Mouse (Mus musculus) stomach, embryonic 15.5 days (tissue): ENCODE measurements around the gene Reln. TPM values are rescaled to one million over a fixed set of nuclear protein-coding genes. Genes with fewer than 3 reads are reported as not detected.

Experiments
- ATAC-seq: fragments of 200-750 bp; cut with Nextera tagmentation; 2 replicates; pipeline ENCODE4 v1.8.0; 2017; ENCODE audit warnings: low read depth, moderate number of reproducible peaks, moderate TSS enrichment; ENCODE audit not compliant: insufficient read depth, low FRiP score
- H3K27ac ChIP-seq: fragments of 300-500 bp; sonication (generic); 2 replicates; pipeline ENCODE4 v1.5.1; 2015; ENCODE audit warnings: mild to moderate bottlenecking, inconsistent platforms
- H3K27me3 ChIP-seq: fragments of 300-500 bp; sonication (generic); replicated peaks from 2 replicates; pipeline ENCODE4 v1.6.1; 2015; ENCODE audit warnings: inconsistent platforms
- H3K36me3 ChIP-seq: fragments of 300-500 bp; sonication (generic); 2 replicates; pipeline ENCODE4 v1.6.1; 2015; ENCODE audit warnings: inconsistent platforms
- H3K4me1 ChIP-seq: fragments of 300-500 bp; sonication (generic); 2 replicates; pipeline ENCODE4 v1.6.1; 2015; ENCODE audit warnings: inconsistent platforms
- H3K4me2 ChIP-seq: fragments of 300-500 bp; sonication (generic); 2 replicates; pipeline ENCODE4 v1.6.1; 2015; ENCODE audit warnings: mild to moderate bottlenecking, inconsistent platforms
- H3K4me3 ChIP-seq: fragments of 300-500 bp; sonication (generic); replicated peaks from 2 replicates; pipeline ENCODE4 v1.5.1; 2015; ENCODE audit warnings: inconsistent platforms
- H3K9ac ChIP-seq: fragments of 300-500 bp; sonication (generic); 2 replicates; pipeline ENCODE4 v1.6.1; 2015; ENCODE audit warnings: inconsistent platforms
- H3K9me3 ChIP-seq: fragments of 300-500 bp; sonication (generic); 2 replicates; pipeline ENCODE4 v1.6.1; 2016; ENCODE audit warnings: inconsistent platforms
- WGBS: fragments of 180-500 bp; shearing (Covaris S2); methylation state at CpG from one replicate; pipeline ENCODE4 v1.1.7; 2015; 5-methylcytosine and 5-hydroxymethylcytosine counted together
- polyA plus RNA-seq: library from polyadenylated mRNA; unstranded; fragments of >200 nt; fragmentation: Nextera tagmentation; extraction: Ambion mirVana; gene quantifications from 2 replicates; pipeline ENCODE4 v1.2.1, GENCODE M21; 2015

Gene Reln
- polyA plus RNA-seq, 1 experiment from 2014 or later: 5.3 TPM

- 58% methylated on average over 6 of the region's 6 CpGs for WGBS
- no peaks in the 10 kb centered on the region for H3K36me3 ChIP-seq
- H3K27ac ChIP-seq: no peak overlapping the region
- H3K27me3 ChIP-seq: no peaks in the 10 kb centered on the region
- H3K9me3 ChIP-seq: no peaks in the 10 kb centered on the region
- H3K4me1 ChIP-seq: no peaks in the 10 kb centered on the region
- H3K4me3 ChIP-seq: no peak overlapping the region
- ATAC-seq: no peak
- no peak overlapping the region for H3K4me2 ChIP-seq
- no peak overlapping the region for H3K9ac ChIP-seq
Observed at GRCm38 (mm10) chr5:21900891-21901290, 443.6 kb downstream of the Reln start.

- Histone ChIP-seq H3K4me1 (no peaks in the 10 kb centered on the region), H3K4me3 (no peak overlapping the region), H3K27me3 (no peaks in the 10 kb centered on the region), H3K27ac (no peak overlapping the region), H3K4me2 (no peak overlapping the region), H3K9me3 (no peaks in the 10 kb centered on the region), H3K36me3 (no peaks in the 10 kb centered on the region), H3K9ac (no peak overlapping the region)
- 84% methylated on average over 6 of the region's 6 CpGs for WGBS
- no peak for ATAC-seq
Observed at GRCm38 (mm10) chr5:21898875-21899274, 445.6 kb downstream of the Reln start.

- no peak overlapping the region for H3K27ac ChIP-seq
- 60% methylated on average over 14 of the region's 14 CpGs for WGBS
- H3K4me2 ChIP-seq: no peak overlapping the region
- no peak overlapping the region for H3K9ac ChIP-seq
- H3K4me1 ChIP-seq: no peaks in the 10 kb centered on the region
- no peak for ATAC-seq
- no peaks in the 10 kb centered on the region for H3K36me3 ChIP-seq
- no peaks in the 10 kb centered on the region for H3K9me3 ChIP-seq
- H3K27me3 ChIP-seq: no peaks in the 10 kb centered on the region
- H3K4me3 ChIP-seq: no peak overlapping the region
Observed at GRCm38 (mm10) chr5:21896586-21896985, 447.9 kb downstream of the Reln start.

- Histone ChIP-seq H3K9me3 (no peaks in the 10 kb centered on the region), H3K9ac (no peak overlapping the region), H3K36me3 (no peaks in the 10 kb centered on the region), H3K27ac (no peak overlapping the region), H3K4me3 (no peak overlapping the region), H3K27me3 (no peaks in the 10 kb centered on the region), H3K4me2 (no peak overlapping the region), H3K4me1 (no peaks in the 10 kb centered on the region)
- no peak for ATAC-seq
- 79% methylated on average over 3 of the region's 3 CpGs for WGBS
Observed at GRCm38 (mm10) chr5:21894168-21894567, 450.3 kb downstream of the Reln start.

- no peak overlapping the region for H3K4me2 ChIP-seq
- H3K9ac ChIP-seq: no peak overlapping the region
- H3K27me3 ChIP-seq: no peaks in the 10 kb centered on the region
- H3K9me3 ChIP-seq: no peaks in the 10 kb centered on the region
- H3K4me1 ChIP-seq: no peaks in the 10 kb centered on the region; the same call in 1 of the 2 replicates
- no peak overlapping the region for H3K4me3 ChIP-seq
- ATAC-seq: no peak
- H3K36me3 ChIP-seq: no peaks in the 10 kb centered on the region
- WGBS: 65% methylated on average over 8 of the region's 8 CpGs
- H3K27ac ChIP-seq: no peak overlapping the region
Observed at GRCm38 (mm10) chr5:21866750-21867149, 477.8 kb downstream of the Reln start.

- H3K4me3 ChIP-seq: no peak overlapping the region
- H3K4me1 ChIP-seq: no peaks in the 10 kb centered on the region; the same call in 1 of the 2 replicates
- H3K36me3 ChIP-seq: no peaks in the 10 kb centered on the region
- no peak overlapping the region for H3K27ac ChIP-seq
- no peak overlapping the region for H3K9ac ChIP-seq
- WGBS: 11% methylated on average over 6 of the region's 6 CpGs
- no peak for ATAC-seq
- H3K4me2 ChIP-seq: peak overlapping the region; percentile 53; the same call in 1 of the 2 replicates
- no peaks in the 10 kb centered on the region for H3K9me3 ChIP-seq
- no peaks in the 10 kb centered on the region for H3K27me3 ChIP-seq
Observed at GRCm38 (mm10) chr5:21866311-21866712, 478.2 kb downstream of the Reln start.

- peak within 1 kb of the TSS; percentile 21; the same call in 1 of the 2 replicates for H3K4me3 ChIP-seq
- H3K36me3 ChIP-seq: no peaks in the 10 kb centered on the region
- 3% methylated on average over 29 of the region's 29 CpGs for WGBS
- peak within 1 kb of the TSS; percentile 53 for H3K4me2 ChIP-seq
- no peaks in the 10 kb centered on the region for H3K27me3 ChIP-seq
- no peak within 1 kb of the TSS for H3K9ac ChIP-seq
- H3K4me1 ChIP-seq: no peaks in the 10 kb centered on the region; the same call in 1 of the 2 replicates
- ATAC-seq: no peak
- no peaks in the 10 kb centered on the region for H3K9me3 ChIP-seq
- no peak within 1 kb of the TSS for H3K27ac ChIP-seq
Observed at GRCm38 (mm10) chr5:21865346-21866107, 479.0 kb downstream of the Reln start, which contains the start of gene Slc26a5. TSS of gene Slc26a5 (minus strand) at chr5:21865604.

GRCm38 (mm10) chr5:21858653-21859052 is 485.8 kb downstream of the Reln start:
- Histone ChIP-seq H3K9ac (no peak overlapping the region), H3K27me3 (no peaks in the 10 kb centered on the region), H3K4me1 (no peaks in the 10 kb centered on the region), H3K9me3 (no peaks in the 10 kb centered on the region), H3K27ac (no peak overlapping the region), H3K36me3 (no peaks in the 10 kb centered on the region), H3K4me3 (no peak overlapping the region), H3K4me2 (no peak overlapping the region)
- ATAC-seq: no peak
- 80% methylated on average over 7 of the region's 7 CpGs for WGBS

- H3K9ac ChIP-seq: no peak overlapping the region
- 33% methylated on average over 10 of the region's 10 CpGs for WGBS
- no peaks in the 10 kb centered on the region for H3K4me1 ChIP-seq
- no peaks in the 10 kb centered on the region for H3K9me3 ChIP-seq
- no peak overlapping the region for H3K4me3 ChIP-seq
- no peak for ATAC-seq
- no peaks in the 10 kb centered on the region for H3K27me3 ChIP-seq
- H3K4me2 ChIP-seq: no peak overlapping the region
- H3K36me3 ChIP-seq: no peaks in the 10 kb centered on the region
- no peak overlapping the region for H3K27ac ChIP-seq
Observed at GRCm38 (mm10) chr5:21851679-21852340, 492.7 kb downstream of the Reln start.

GRCm38 (mm10) chr5:21847438-21847837 is 497.1 kb downstream of the Reln start:
- no peak overlapping the region for H3K27ac ChIP-seq
- no peak for ATAC-seq
- H3K9me3 ChIP-seq: no peaks in the 10 kb centered on the region
- 64% methylated on average over 6 of the region's 6 CpGs for WGBS
- H3K4me1 ChIP-seq: no peaks in the 10 kb centered on the region
- no peaks in the 10 kb centered on the region for H3K36me3 ChIP-seq
- H3K9ac ChIP-seq: no peak overlapping the region
- H3K27me3 ChIP-seq: no peaks in the 10 kb centered on the region
- H3K4me2 ChIP-seq: no peak overlapping the region
- H3K4me3 ChIP-seq: no peak overlapping the region

- H3K4me1 ChIP-seq: no peaks in the 10 kb centered on the region
- no peaks in the 10 kb centered on the region for H3K9me3 ChIP-seq
- H3K36me3 ChIP-seq: no peaks in the 10 kb centered on the region
- H3K4me3 ChIP-seq: no peak overlapping the region
- no peak overlapping the region for H3K4me2 ChIP-seq
- no peaks in the 10 kb centered on the region for H3K27me3 ChIP-seq
- H3K9ac ChIP-seq: no peak overlapping the region
- no peak overlapping the region for H3K27ac ChIP-seq
- WGBS: 71% methylated on average over 20 of the region's 20 CpGs
- ATAC-seq: no peak
Observed at GRCm38 (mm10) chr5:21846616-21847290, 497.7 kb downstream of the Reln start.

- H3K4me3 ChIP-seq: no peak overlapping the region
- ATAC-seq: no peak
- no peak overlapping the region for H3K4me2 ChIP-seq
- H3K9me3 ChIP-seq: no peaks in the 10 kb centered on the region
- H3K27ac ChIP-seq: no peak overlapping the region
- H3K36me3 ChIP-seq: no peaks in the 10 kb centered on the region
- H3K4me1 ChIP-seq: no peaks in the 10 kb centered on the region
- 66% methylated on average over 4 of the region's 4 CpGs for WGBS
- H3K27me3 ChIP-seq: no peaks in the 10 kb centered on the region
- no peak overlapping the region for H3K9ac ChIP-seq
Observed at GRCm38 (mm10) chr5:21844676-21845075, 499.8 kb downstream of the Reln start.
